Mouse (Mus musculus) midbrain, embryonic 13.5 days (tissue): ENCODE data around the gene Mylpf. TPM values are rescaled to one million over a fixed set of nuclear protein-coding genes. Genes with fewer than 3 reads are reported as not detected.

ENCODE experiments used
- ATAC-seq: fragments of 200-750 bp; cut with Nextera tagmentation; 2 replicates; pipeline ENCODE4 v1.8.0; 2017; ENCODE audit warnings: mild to moderate bottlenecking, moderate TSS enrichment, moderate library complexity
- H3K27ac ChIP-seq: fragments of 300-500 bp; sonication (generic); 2 replicates; pipeline ENCODE4 v1.5.1; 2015; ENCODE audit warnings: inconsistent platforms, mild to moderate bottlenecking, moderate library complexity
- H3K27me3 ChIP-seq: fragments of 300-500 bp; sonication (generic); 2 replicates; pipeline ENCODE4 v1.6.1; 2015; ENCODE audit warnings: mild to moderate bottlenecking, inconsistent platforms
- H3K36me3 ChIP-seq: fragments of 300-500 bp; sonication (generic); 2 replicates; pipeline ENCODE4 v1.6.1; 2015; ENCODE audit warnings: mild to moderate bottlenecking, inconsistent platforms
- H3K4me1 ChIP-seq: fragments of 300-500 bp; sonication (generic); replicated peaks from 2 replicates; pipeline ENCODE4 v1.6.1; 2015; ENCODE audit warnings: inconsistent platforms
- H3K4me2 ChIP-seq: fragments of 300-500 bp; sonication (generic); replicated peaks from 2 replicates; pipeline ENCODE4 v1.6.1; 2015; ENCODE audit warnings: moderate library complexity, mild to moderate bottlenecking, inconsistent platforms
- H3K4me3 ChIP-seq: fragments of 300-500 bp; sonication (generic); replicated peaks from 2 replicates; pipeline ENCODE4 v1.5.1; 2015; ENCODE audit warnings: mild to moderate bottlenecking, inconsistent platforms
- H3K9ac ChIP-seq: fragments of 300-500 bp; sonication (generic); replicated peaks from 2 replicates; pipeline ENCODE4 v1.6.1; 2015; ENCODE audit warnings: mild to moderate bottlenecking, inconsistent platforms
- H3K9me3 ChIP-seq: fragments of 300-500 bp; sonication (generic); 2 replicates; pipeline ENCODE4 v1.6.1; 2016; ENCODE audit warnings: mild to moderate bottlenecking, inconsistent platforms
- WGBS: fragments of 180-500 bp; shearing (Covaris S2); methylation state at CpG from one replicate; pipeline ENCODE4 v1.1.7; 2015; 5-methylcytosine and 5-hydroxymethylcytosine counted together
- polyA plus RNA-seq: library from polyadenylated mRNA; unstranded; fragments of >200 nt; fragmentation: Nextera tagmentation; extraction: Ambion mirVana; gene quantifications from 2 replicates; pipeline ENCODE4 v1.2.1, GENCODE M21; 2015

The Mylpf gene
- polyA plus RNA-seq, 1 experiment from 2014 or later, result 8.5 TPM

DNA sequence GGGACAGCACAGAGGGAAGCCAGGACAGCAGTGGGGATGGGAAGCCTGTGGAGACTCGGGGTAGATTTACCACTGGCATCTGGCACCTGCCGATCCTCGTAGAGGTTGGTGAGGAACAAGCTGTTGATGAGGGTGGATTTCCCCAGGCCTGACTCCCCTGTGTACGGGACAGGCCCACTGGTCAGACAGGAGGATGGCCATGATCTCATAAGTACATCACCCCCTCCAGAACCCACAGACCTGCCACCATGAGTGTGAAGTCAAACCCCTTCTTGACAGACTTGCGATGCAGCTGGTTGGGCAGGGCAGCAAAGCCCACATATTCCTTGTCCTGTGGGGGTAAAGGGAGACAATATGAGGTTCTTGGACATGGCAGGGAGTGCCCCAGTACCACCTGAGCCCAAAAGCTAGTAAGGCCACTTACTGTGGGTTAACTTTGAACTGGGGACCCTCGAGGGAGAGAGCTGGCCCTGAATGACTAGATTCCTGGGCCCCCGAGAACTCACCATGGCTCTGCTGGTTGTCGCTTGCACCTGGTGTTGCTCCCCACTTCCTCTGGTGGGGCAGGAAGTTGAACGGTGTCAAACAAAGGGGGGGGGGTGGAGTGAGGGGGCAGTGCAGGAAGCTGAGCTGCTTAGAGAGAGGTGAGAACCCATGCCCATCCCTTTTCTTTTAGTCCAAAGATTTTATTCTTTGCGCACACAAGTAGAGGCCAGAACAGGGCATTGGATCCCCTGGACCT lies 9.4 kb downstream of the Mylpf start:
- Histone ChIP-seq H3K27me3 (0 out of 2 replicates have a peak, but pooled peaks cover 8% of the 10 kb centered on the region), H3K9ac (no peak overlapping the region), H3K4me2 (no peak overlapping the region), H3K27ac (no peak overlapping the region), H3K4me3 (no peak overlapping the region), H3K4me1 (peaks cover 3% of the 10 kb centered on the region; the same call in 1 of the 2 replicates), H3K9me3 (no peaks in the 10 kb centered on the region), H3K36me3 (peaks cover 2% of the 10 kb centered on the region; the same call in 1 of the 2 replicates)
- 85% methylated on average over 10 of the region's 10 CpGs for WGBS
- ATAC-seq, result no peak

DNA sequence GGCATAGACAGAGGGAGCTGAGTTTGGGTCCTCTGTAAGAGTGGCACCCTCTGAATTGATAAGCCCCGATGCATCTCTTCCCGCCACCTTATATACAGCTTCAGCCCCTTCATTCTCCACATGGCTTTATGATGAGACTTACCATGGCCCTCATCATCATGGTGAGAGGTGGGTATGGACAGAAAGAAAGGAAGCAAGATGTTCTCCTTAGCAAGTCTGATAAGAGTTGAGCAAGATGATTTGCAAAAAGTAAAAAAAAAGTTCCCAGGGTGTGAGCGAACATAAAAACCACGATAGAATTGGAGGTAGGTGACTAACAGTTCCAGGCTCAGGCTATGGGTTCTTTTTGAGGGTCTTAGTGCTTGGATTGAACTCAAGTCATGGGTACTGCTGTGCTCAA lies 10.0 kb downstream of the Mylpf start:
- H3K4me2 ChIP-seq, result no peak overlapping the region
- ATAC-seq, result no peak
- 95% methylated on average over 4 of the region's 4 CpGs for WGBS
- H3K36me3 ChIP-seq, result peaks cover 2% of the 10 kb centered on the region; the same call in 1 of the 2 replicates
- H3K9me3 ChIP-seq, result no peaks in the 10 kb centered on the region
- no peak overlapping the region for H3K27ac ChIP-seq
- H3K27me3 ChIP-seq, result 0 out of 2 replicates have a peak, but pooled peaks cover 8% of the 10 kb centered on the region
- H3K9ac ChIP-seq, result no peak overlapping the region
- H3K4me1 ChIP-seq, result peaks cover 3% of the 10 kb centered on the region; the same call in 1 of the 2 replicates
- no peak overlapping the region for H3K4me3 ChIP-seq

DNA sequence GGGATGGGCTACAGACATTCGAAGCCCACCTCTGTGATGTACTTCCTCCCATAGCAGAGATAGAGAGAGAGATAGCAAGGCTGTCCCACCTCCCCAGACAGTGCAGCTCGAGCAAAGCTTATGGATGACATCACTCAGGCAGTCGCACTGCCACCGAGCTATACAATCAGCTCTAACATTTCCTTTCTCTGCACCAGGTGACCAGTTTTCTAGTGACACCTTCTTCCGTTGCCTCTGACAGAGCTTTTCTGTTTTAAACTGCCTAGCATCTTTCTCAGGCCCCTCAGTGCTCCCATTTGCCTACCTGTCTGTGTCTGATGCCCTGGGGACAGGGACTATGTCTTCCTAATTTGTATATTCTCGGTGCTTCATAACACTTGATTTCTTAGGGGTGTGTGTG lies 11.8 kb downstream of the Mylpf start:
- Histone ChIP-seq H3K4me2 (no peak overlapping the region), H3K36me3 (peaks cover 4% of the 10 kb centered on the region; the same call in 1 of the 2 replicates), H3K9me3 (no peaks in the 10 kb centered on the region), H3K27ac (no peak overlapping the region), H3K4me1 (no peaks in the 10 kb centered on the region), H3K9ac (no peak overlapping the region), H3K4me3 (no peak overlapping the region), H3K27me3 (no peaks in the 10 kb centered on the region)
- WGBS, result 89% methylated on average over 6 of the region's 6 CpGs
- ATAC-seq, result no peak

DNA sequence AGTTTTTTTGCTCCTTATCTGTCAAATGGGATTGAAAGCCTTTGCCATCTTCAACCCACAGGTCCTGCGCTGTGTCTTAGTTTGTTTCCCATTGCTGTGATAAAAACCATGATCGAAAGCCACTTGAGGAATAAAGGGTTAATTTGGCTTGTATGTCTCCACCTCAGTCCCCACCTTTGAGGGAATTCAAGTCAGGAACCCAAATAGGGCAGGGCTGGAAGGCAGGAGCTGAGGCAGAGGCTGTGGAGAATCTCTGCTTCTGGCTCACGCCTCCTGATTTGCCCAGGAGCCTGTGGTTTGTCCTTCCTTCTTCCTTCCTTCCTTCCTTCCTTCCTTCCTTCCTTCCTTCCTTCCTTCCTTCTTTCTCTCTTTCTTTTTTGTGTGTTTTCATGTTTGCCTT lies 14.4 kb downstream of the Mylpf start:
- H3K27ac ChIP-seq, result no peak overlapping the region
- no peaks in the 10 kb centered on the region for H3K4me1 ChIP-seq
- 97% methylated on average over 3 of the region's 3 CpGs for WGBS
- H3K9me3 ChIP-seq, result no peaks in the 10 kb centered on the region
- H3K9ac ChIP-seq, result no peak overlapping the region
- H3K36me3 ChIP-seq, result peaks cover 5% of the 10 kb centered on the region; the same call in 1 of the 2 replicates
- ATAC-seq, result no peak
- H3K4me2 ChIP-seq, result no peak overlapping the region
- H3K4me3 ChIP-seq, result no peak overlapping the region
- no peaks in the 10 kb centered on the region for H3K27me3 ChIP-seq

DNA sequence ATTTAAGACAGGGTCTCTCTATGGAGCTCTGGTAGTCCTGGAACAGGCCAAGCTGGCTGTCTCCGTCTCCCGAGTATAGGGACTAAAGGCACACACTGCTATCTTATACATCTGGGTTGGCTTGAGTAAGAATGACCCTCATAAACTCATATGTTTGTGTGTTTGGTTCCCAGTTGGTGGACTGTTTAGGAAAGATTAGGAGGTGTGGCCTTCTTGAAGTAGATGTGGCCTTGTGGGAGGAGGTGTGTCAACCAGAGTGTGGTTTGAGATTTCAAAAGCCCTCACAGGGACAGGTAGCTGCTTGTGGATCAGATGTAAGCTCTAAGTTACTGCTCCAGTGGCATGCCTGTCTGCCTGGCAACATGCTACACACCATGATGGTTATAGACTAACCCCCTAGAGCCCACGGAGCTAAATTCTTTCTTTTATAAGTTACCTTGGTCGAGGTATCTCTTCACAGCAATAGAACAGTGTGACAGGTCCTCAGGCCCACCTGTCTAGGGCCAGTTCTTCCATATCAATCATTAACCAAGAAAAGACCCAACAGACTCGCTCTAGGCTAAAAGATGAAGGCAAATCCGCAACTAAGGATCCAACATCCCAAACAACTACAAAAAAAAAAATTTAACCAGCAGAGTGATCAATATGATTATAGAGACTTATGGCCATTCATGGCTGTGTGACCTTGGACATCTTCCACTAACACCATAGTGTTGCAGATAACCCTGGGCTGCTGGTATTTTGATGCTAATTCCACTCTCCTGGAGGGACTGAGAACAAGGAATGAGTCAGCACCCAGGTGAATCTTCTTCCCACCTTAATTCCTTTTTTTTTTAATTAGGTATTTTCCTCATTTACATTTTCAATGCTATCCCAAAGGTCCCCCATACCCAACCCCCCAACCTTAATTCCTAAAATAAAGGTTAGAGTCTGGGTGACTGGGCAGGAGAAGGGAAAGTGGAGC lies 15.1 kb downstream of the Mylpf start:
- Histone ChIP-seq H3K4me3 (no peak overlapping the region), H3K27ac (no peak overlapping the region), H3K9me3 (no peaks in the 10 kb centered on the region), H3K27me3 (no peaks in the 10 kb centered on the region), H3K4me2 (no peak overlapping the region), H3K4me1 (no peaks in the 10 kb centered on the region), H3K9ac (no peak overlapping the region), H3K36me3 (peaks cover 5% of the 10 kb centered on the region; the same call in 1 of the 2 replicates)
- 94% methylated on average over 6 of the region's 6 CpGs for WGBS
- ATAC-seq, result no peak

DNA sequence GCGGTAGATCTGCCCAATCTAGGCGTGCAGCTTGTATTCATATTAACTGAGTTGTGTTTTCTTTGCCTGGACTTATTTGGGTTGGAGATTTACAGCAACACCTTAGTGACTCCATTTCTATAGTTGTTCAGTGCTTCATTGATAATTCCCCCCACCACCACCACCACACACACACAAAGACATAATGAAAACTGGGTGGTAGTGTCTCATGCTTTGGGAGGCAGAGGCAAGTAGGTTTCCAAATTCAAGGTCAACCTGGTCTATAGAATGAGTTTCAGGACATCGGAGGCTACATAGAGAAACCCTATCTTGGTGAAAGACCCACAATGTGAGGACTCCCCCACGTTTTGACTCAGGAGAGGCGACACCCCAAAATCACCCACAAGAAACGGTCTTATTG lies 15.9 kb downstream of the Mylpf start:
- Histone ChIP-seq H3K4me3 (no peak overlapping the region), H3K4me2 (no peak overlapping the region), H3K27ac (no peak overlapping the region), H3K9me3 (no peaks in the 10 kb centered on the region), H3K36me3 (peaks cover 9% of the 10 kb centered on the region), H3K4me1 (0 out of 2 replicates have a peak, but pooled peaks cover 2% of the 10 kb centered on the region), H3K9ac (no peak overlapping the region), H3K27me3 (no peaks in the 10 kb centered on the region)
- ATAC-seq, result no peak
- 94% methylated on average over 6 of the region's 6 CpGs for WGBS

DNA sequence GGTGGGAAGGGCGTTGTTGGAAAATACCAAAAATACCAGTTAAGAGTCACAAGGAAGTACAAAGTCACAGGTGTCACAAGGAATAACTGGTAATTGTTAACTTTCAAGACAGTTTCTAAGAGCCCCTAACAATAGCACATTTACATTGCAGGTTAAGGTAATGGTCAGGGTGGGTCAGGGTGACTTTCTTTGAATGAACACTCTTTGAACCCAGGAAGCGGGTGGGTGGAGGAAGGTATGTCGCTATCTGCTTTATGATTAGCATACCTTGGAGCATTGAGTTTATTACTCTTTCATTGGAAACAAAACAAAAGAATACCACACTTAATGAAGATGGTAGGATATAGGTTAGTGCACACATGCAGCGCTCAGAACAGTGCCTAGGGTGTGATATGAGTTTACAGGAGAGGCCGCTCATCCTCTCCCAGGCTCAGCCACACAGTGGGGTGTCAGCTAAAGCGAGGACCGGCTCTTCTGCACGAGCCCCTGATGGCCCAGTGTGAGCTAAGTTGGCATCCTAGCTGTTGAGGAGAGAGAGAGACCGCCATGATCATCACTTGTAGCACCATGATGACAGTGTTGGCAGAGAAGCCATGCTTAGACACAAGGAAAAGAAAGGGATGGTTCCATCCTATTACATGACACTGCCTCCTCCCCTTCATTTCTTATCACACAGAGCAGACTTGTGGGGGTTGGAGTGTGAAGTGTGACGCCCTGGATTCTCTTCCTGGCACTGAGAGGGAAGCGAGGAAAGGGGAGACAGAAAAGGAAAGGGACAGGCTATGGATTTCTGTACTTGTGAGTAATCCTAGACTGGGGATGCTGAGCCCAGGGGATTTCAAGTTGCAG lies 16.7 kb downstream of the Mylpf start:
- H3K27ac ChIP-seq, result no peak overlapping the region
- no peak overlapping the region for H3K9ac ChIP-seq
- no peaks in the 10 kb centered on the region for H3K27me3 ChIP-seq
- H3K9me3 ChIP-seq, result no peaks in the 10 kb centered on the region
- peaks cover 16% of the 10 kb centered on the region for H3K36me3 ChIP-seq
- peaks cover 10% of the 10 kb centered on the region for H3K4me1 ChIP-seq
- no peak overlapping the region for H3K4me3 ChIP-seq
- WGBS, result 92% methylated on average over 11 of the region's 11 CpGs
- ATAC-seq, result no peak
- H3K4me2 ChIP-seq, result no peak overlapping the region

DNA sequence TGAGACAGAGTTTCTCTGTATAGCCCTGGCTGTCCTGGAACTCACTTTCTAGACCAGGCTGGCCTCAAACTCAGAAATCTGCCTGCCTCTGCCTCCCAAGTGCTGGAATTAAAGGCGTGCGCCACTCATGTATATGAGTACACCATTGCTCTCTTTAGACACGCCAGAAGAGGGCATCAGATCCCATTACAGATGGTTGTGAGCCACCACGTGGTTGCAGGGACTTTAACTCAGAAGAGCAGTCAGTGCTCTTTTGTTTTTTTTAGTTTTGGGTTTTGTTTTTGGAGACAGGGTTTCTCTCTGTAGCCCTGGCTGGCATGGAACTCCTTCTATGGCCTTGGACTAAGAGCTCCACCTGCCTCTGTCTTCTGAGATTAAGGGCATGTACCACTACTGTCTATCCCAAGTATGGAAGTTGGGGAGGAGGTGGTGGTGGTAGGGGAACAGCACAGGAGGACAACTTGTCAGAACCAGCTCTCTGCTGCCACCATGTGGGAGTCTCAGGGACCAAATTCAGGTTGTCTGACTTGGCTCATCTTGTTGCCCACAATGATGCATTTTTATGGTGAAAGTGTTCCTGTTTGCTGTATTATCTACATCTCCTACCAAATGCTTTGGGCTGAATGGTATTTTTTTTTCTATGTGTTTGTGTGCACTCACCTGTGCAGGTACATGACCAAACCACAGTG lies 20.1 kb downstream of the Mylpf start:
- H3K27ac ChIP-seq, result no peak overlapping the region
- no peaks in the 10 kb centered on the region for H3K9me3 ChIP-seq
- H3K36me3 ChIP-seq, result peaks cover 19% of the 10 kb centered on the region
- ATAC-seq, result no peak
- H3K9ac ChIP-seq, result no peak overlapping the region
- H3K27me3 ChIP-seq, result no peaks in the 10 kb centered on the region
- H3K4me2 ChIP-seq, result no peak overlapping the region
- 69% methylated on average over 4 of the region's 4 CpGs for WGBS
- H3K4me1 ChIP-seq, result peaks cover 26% of the 10 kb centered on the region
- no peak overlapping the region for H3K4me3 ChIP-seq

DNA sequence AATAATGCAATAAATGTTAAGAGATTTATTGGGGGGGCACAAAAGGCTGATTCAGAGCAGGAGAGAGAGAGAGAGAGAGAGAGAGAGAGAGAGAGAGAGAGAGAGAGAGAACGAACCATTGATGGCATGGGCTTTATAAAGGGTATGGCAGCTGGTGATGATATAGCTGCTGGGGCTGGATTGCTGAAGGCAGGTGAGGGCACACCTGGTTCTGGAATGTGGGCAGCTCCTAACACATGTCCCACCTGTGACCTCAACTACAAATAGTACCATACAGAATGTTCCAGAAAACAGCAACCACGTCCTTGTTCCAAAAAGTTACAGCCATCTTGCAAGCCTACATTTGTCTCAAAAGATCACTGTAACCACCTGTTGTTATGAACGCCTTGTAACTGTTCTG lies 22.7 kb downstream of the Mylpf start:
- no peak for ATAC-seq
- H3K36me3 ChIP-seq, result peaks cover 33% of the 10 kb centered on the region
- H3K4me2 ChIP-seq, result peak overlapping the region; percentile 92
- peak overlapping the region; percentile 97 for H3K27ac ChIP-seq
- peak overlapping the region; percentile 98 for H3K9ac ChIP-seq
- 72% methylated on average over 3 of the region's 3 CpGs for WGBS
- H3K9me3 ChIP-seq, result no peaks in the 10 kb centered on the region
- H3K27me3 ChIP-seq, result no peaks in the 10 kb centered on the region
- peaks cover 45% of the 10 kb centered on the region for H3K4me1 ChIP-seq
- H3K4me3 ChIP-seq, result peak overlapping the region; percentile 94

DNA sequence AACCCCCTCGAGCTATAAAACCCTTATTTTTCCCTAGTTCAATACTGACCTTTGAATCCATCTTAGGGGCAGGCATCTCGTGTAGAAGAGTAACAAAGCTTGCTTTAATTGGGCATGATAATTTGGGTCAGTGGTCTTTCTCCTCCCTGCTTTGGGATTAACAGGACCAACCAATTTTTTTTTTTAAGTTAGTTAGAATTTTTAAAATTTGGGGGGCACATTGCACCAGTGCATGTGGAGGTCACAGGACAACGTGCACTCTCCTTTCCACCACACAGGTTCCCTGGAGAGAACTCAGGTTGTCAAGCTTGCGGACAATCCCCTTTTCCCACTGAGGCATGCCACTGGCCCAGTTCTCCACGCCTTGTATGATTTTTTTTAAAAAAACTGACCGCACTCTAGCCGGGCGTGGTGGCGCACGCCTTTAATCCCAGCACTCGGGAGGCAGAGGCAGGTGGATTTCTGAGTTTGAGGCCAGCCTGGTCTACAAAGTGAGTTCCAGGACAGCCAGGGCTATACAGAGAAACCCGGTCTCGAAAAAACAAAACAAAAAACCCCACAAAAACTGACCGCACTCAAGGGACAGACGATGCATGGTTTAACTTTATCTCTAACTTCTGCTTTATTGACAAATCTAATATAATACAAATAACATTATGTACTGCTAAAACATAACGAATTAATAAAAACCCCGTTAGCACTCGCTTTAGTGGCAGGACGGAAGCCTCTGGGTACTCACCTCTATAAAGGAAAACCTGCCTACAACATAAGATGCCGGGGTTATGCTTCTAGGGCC lies 23.3 kb downstream of the Mylpf start:
- peak overlapping the region; percentile 92 for H3K4me2 ChIP-seq
- no peak for ATAC-seq
- WGBS, result 4% methylated on average over 20 of the region's 20 CpGs
- peak overlapping the region; percentile 94 for H3K4me3 ChIP-seq
- peak overlapping the region; percentile 97 for H3K27ac ChIP-seq
- H3K27me3 ChIP-seq, result no peaks in the 10 kb centered on the region
- peaks cover 39% of the 10 kb centered on the region for H3K36me3 ChIP-seq
- H3K9me3 ChIP-seq, result no peaks in the 10 kb centered on the region
- H3K9ac ChIP-seq, result peak overlapping the region; percentile 98
- peaks cover 50% of the 10 kb centered on the region for H3K4me1 ChIP-seq
